Mouse (Mus musculus) left cerebral cortex, adult 18-20 months (tissue): ENCODE measurements at regions not wholly inside any gene's neighbourhood (a gene's known extent, or its start where the extent isn't known, plus 50 kb on each side); places are given as distances from the start of the nearest gene placed in this dataset.

Experiments used
- DNase-seq, 2 experiments: peaks; one replicate each; pipeline ENCODE4 v3.0.0; 2021 to 2022; ENCODE audit warnings: low spot score in 2 of 2, mixed read lengths in 1 of 2

DNA sequence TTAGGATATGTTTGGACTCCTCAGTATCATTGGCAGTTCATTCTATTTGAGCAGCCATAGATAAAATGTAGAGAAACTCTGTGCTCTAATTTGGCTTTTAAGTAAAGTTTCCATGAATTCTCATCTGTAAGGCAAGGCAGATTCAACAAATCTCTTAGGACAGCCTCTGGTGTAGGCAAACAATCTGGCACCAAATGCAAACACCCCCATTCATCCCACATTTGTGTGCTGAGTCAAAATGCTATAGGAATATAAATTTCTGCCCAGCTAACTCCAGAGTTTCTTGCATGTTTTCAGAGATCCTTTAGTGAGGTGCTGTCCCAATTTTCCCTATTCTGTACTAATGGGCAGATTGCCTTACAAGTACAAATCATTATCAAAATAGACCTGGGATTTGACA is 695.7 kb upstream of the Kif18a start:
- peak; percentile 12 to 30 for DNase-seq

DNA sequence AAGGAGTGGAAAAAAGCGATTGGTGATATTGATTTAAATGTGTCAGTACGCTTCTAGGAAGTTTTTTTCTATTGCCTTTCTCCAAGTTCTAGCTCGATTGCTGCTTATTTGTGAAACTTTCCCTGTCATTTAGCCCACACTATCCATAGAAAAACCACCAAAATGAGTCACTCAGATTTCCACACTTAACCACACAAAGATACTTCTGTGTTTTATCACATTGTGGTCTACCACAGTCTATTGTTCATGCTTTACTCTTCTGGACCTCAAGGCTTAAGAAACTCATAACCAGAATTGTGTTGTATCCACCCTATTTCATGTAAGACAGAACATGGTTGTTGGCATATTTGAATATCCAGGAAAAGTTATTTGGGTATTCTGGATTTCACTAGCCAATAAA is 687.0 kb upstream of the Kif18a start:
- DNase-seq: no peak

DNA sequence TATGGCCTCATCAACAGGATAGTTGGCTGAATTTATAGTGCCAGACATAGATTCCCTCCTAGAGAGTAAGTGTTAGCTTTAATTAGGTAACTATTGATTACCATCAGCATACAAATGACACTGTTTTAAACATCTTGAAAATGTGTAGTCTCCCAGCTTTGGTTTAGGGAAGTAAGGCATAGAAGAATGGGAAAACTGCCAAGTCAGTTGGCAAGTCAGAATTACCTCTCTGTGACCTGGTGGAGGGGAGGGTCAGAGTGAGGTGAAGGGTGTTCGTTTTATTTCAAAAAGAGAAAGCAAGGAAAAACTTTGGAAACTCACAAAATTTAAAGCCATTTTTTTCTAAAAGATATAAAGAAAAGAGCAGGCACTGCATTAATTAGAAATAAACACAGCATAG is 680.2 kb upstream of the Kif18a start:
- no peak for DNase-seq

DNA sequence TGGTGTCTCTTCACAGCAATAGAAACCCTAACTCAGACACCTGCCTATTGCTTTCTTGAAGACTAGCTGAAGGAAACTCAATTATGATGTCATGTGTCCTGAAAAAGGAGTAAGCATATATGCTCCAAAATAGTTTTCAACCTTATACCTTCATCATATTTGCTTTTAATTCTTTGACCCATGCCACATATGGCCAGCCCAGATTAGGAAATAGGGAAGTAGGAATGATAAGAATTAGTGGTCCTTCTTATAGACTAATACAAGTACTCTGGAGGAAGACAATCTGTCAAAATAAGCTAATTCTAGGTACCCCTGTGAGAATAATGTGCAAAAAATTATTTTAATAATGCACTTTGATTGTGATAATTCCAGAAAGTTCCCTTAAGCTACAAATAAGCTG is 661.0 kb upstream of the Kif18a start:
- no peak for DNase-seq

DNA sequence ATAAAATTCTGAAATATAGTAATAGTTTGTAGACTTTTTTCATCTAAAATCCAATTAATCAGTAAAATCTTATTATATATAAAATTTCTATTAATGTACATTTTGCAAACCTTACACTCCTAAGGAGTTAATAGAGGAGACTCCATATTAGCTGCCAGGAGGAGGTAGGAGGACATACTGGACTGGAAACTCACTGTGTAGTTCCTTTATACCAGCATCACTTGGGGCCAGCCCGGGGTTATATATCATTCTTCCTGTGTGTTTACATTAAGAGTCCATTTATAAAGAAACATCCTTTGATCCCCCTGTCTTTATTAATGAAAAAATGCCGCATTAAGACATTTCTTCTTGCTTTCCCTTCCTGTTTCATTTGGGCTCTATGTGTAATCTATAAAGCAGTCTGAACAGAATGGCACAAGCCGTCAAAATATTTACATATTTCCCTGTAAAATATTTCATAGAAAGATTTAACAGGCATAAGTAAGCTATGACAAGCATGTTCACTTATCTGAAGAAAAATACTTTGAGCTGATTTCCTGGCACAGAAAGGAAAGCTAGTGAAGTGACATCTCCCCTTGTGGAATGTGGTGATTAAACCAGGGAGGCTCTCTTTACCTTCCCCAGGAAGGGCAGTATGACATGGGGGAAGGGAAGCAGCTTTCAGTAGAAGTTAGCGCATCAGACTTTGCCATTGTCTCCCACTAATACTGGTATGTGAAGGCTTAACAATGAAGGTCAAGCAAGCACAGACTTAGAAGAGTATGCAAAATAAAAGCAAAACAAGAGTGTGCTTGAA is 658.0 kb upstream of the Kif18a start:
- no peak for DNase-seq

DNA sequence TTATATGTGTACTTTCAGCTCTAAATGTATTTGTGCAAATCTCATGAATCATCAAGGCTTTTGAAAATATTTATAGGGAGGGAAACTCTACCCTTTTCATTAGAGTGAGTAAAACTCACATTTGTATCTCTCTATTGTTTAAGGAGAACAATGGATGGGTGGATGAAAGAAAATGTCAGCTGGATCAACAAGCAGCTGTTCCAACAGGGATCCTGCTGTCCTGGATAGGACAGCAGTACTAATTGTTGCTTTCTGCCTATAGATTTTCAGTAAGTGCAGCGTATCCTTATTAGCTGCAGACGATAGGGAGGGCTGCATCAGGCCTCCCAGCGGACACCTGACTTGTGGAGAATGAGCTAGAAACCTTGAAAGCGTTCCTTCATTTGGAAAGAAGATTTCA is 644.9 kb upstream of the Kif18a start:
- DNase-seq: no peak

DNA sequence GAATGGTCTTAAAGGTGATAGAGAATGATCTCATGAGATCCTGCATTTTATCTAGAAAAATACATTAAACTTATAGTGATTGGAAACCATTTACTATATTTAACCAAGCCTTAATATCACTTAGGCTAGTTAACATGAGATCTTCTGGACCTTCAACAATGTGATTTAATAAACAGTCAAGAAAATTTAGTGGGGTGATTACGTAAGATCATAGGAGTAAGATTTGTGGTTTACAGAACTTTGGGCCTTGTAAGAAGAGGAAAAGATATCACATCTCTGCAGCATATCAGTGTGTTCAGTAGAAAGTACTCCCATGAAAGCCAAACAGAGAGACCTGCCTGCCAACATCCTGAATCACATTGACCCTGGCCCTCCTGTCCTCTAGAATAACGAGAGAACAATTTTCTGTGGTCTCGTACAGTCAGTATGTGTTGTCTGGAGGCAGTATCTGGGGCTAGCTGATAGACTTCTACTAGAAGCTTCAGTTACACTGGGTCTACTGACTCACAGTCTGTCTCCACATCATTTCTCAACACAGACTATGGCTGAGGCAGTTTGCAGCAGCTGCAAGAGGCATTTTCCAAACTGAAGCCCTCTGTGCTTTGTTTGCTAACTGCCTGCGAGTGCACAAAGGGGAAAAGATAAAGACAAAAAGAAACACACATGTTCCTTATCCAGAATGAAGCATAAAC is 619.7 kb upstream of the Kif18a start:
- no peak for DNase-seq

DNA sequence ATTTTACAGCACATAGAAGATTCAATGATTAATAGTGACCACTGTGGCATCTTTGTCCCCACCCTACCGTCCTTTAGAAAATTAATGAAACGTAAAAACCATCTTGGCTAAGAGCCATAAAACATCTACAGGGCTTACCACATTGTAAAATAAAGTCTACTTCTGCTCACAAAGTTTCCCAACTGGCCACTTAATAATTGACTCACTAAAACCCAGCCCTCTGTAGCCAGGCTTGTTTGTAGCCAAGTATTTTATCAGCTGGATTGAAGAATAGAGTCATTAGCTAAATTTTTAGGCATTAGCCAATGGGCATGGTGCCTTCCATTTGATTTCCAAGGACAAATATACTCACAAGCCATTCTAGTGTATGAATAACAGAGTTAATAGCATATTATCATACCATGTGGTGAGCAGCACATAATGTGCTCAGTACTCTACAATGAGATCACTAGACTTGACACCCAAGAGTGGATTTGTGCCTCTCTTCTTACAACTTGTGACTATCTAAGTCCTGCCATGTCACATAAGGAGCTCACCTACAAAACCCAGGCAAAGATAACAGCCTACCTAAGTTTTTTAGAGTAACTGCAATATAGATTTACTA is 602.7 kb upstream of the Kif18a start:
- no peak for DNase-seq

DNA sequence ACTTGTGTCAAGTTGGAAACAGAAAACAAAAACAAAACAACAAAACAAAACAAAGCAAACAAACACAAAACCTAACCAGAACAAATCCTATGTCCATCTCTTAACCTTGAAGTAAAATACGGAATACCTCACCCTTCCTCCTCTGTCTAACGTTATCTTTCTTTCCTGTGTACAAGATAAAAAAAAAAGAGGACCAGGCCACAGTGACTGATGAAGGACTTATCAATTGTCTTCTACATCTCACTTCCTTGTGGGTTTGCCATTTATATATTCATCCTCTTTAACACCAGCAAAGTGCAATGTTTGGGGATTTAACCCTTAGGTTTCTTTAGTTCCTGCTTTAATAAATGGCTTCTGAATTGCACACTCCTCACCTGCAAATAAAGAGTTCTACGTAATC is 599.0 kb upstream of the Kif18a start:
- no peak for DNase-seq

DNA sequence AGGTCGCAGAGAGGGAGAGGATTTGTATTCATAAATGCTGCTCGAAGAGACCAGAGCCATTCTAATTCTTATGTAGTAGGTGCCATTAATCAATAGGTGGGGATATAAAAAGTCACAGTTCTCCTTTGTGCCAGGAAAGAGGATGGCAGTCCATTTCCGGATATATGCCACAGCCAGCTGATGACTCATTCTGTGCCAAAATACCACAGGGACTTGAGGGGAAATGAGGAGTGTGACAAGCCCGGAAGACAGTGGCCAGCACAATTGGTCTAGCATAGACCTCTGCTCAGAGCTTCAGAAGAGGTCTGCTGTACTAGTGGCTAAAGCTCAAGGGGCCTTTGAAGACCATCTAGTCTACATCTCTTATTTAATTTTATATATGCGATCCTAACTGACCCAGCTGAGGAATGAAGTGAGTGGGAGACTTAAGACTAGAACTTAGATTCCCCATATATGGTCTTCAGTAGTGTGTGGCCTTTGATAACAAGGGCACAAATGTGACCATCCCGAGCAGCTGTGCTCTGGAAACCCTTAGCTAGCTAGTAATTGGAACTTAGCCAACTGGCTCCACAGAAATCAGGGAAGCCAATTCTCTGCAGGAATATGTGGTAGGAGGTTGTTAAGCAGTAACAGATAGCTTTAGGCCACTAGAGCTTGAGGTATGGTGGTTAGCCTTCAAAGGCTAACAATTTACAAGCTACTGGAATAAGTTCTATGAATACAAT is 594.4 kb upstream of the Kif18a start:
- DNase-seq: no peak

DNA sequence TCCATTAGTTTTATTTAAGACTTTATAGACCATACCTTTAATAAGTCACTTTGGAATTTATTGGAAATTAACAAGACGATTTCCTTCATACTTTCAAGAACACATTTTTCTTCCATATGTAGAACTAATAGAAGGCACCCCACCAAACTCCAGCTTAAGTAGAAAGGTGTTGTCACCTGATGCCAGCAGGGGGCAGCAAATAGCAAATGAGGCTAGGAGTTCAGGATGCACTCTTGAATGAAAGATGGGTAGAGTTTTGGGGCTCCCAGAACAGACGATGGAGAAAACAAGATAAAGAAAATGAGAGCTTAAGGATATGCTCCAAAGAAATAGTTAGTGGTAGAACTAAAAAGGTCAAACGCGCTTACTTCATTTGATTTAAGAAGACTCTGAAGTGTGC is 590.4 kb upstream of the Kif18a start:
- peak; percentile 68 to 77 for DNase-seq

DNA sequence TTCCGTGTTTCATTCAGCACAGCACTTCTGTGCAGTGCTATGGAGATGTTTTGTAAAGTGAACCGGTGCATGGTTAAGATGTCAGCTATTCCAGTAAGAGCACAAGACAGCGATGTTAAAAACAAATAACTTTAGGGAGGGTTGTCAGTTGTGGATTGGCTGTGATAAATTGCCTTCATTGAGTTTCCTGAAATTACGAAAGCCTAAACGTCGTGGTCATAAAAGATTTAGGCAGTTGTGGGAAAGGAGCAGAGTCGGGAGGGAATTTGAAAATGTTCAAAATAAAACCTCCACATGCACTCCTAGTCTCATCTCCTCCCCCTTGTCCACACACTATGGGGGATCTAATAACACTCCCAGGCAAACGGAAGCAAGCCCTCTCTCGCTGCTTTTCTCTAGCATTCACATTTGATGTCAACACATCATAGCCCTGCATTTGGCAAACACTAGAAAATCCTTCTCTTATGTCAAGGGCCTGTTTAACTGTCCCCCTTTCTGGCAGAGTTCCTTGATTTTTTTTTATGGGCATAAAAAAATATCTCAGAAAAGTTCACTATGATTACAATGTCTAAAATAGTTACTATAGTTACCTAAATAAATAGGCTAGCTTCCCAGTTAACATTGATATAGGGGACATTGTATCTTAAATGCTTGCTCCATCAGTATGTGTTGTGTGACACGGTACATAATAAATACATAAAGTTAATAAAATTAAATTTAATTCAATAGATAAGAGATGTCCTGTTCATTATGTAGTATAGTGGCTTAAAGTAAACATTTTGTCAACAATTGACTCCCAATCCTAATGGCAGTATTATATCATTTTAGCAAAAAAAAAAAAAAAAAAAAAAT is 589.2 kb upstream of the Kif18a start:
- DNase-seq: no peak

DNA sequence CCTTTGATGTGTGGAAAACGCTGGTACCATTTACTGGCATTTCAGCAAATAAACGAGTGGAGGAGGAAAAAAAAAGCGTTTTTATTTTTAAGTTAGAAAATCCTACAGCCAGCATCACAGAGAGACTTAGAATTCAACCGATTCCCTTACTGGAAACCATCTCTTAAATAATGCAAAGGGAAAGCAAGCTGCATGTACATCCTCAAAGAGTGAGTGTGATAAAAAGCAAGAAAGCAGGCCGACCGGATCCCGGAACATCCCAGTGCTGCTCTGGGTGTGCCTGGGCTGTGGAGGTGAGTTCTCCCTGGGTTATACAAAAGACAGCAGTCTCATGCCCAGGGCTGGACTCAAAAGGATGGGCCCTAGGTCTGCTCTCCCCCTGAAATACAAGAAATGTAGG is 579.2 kb upstream of the Kif18a start:
- DNase-seq: peak in 1 of 2 experiments; percentile 7

DNA sequence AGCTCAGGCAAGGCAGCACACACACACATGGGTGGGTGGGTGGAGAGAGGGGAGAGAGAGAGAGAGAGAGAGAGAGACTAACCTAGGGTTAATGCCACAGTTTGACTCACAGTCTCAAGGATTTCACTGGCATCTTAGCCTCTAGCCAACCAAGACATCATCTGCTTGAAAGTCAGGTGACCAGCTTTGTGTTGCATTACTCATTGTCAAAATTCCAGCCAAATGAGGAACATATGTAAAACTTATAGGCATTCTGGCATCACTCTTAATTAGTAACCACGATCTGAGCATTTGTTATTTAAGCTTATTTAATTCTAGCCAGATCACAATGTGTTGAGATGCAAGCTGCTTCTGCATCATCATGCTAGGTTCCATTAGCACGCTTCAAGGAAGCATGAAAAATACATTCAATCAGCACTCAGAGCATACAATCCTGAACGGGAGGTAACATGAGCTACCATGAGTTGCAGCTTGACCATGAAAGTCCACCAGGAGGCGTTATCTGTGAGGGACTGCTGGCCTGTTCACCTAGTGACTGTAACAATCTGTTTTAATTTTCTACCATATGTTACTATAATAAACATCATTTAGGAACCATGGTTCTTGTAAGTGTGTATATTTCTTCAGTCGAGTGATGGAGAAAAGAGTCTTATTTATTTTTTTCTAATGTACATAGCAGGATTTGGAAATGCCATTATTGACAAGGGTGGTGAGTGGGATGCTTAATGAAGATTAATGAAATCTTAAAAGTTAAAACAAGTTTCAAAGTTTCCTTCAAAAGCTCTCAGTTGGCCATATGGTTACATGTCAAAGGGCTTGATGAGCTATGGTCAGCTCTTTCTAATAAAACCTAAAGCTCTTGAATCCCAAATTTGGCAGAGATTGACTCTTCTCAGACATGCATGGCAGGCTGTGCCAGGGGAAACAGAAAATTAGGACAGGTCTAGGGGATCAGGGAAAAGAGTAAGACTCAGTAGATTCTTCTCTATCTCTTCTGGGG is 572.4 kb upstream of the Kif18a start:
- no peak for DNase-seq

DNA sequence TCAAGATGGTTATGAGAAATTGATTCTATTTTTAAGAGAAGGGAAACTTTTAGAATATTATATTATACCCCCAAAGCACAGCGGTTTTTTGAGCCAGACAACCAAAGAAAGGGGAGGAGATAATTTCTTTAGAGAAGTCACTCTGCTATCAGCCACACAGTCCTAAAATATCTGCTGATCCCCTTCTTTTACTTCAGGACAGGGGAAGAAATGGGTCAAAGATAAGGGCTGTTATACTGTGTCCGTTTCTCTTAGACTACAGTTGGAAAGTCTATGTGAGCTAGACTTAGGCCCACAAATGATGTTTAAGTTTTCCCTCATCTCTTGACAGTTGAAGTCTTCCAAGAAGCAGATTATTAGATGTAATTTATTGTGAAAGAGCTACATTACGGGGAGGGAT is 538.5 kb upstream of the Kif18a start:
- DNase-seq: no peak

DNA sequence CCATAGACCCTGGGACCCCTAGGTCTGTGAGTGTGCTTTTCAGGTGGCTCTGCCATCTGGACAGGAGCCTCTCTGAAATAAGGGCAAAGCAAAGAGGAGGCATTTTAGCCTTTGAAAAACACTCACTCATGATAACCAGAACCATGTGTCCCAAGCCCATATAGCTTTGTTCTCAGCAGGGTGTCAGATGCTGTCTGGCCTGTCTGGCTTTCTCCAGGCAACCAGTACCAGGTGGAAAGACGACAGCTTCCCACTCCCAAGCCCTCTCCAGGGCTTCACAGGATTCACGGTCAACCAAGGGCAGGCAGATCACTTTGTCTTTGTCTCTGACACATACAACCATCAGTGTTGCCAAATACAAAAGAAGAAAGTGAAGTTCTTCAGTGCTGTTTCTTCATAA is 537.0 kb upstream of the Kif18a start:
- DNase-seq: no peak

DNA sequence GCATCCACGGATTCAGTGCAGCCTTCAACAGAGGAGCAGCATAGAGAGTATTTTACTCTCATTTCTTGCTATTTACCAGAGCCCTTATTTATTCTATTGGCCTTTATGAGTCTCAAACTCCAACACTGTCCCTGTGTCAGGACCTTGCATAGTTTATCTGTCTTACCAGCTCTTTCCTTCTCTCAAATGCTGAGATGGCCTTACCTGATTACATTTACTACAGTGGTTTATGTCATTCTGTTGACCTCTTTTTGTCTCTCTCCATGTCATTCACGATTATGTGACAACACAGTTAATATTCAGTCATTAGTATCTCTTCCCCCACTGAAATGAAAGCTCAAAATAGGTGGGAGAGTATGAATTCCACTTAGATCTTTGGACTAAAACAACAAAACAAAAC is 535.7 kb upstream of the Kif18a start:
- DNase-seq: no peak

DNA sequence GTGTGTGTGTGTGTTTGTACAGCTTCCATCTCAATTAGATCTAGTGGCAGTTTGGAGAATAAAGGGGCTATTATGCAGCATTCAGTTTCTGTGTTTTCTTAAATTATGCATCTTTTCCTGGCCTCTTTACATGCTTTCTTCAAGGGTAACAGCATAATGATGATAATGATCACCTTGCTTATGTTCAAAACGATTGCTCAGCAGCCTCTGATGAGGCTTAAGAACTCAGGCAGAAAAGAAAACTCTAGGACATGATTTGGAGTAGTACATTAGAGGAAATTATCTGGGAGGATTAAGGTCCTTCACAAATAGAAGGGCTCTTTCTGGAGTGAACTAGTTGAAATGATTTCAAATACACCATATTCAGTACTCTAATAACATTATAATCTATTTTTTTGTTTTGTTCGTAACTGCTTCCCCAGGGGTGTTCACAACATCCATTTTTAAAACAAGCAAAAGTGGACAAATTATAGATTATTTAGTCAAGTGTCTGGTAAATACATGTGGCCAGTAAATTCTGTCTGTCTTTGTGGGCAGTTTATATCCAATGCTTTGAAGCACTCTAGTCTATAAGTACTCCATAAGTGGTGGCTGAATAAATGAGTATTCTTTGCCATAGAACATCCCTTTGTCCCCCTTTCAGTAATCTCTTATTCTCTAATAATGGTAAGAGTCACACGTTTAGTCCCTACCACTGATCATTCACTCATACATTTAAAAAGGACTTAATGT is 526.9 kb upstream of the Kif18a start:
- DNase-seq: no peak

DNA sequence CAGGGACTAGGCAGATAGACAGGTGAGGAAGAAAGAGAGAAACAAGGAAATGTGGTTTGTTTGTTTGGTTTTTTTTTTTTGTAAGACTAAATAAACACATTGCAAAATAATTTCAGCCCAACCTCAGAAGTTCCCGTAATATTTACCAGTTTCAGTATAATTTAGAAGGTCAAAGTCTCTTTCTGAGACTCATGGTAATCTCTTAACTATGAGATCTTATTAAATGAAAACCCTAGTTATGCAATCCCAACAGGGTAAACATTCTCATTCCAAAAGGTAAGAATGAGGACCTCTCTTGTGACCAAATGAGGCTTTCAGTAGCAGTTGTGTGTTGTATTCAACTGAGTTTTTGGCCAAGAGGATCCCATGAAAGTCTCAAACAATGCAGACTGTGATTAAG is 524.7 kb upstream of the Kif18a start:
- DNase-seq: no peak
